Mouse (Mus musculus): ENCODE measurements at regions not wholly inside any gene's neighbourhood (a gene's known extent, or its start where the extent isn't known, plus 50 kb on each side); places are given as distances from the start of the nearest gene placed in this dataset.

- no peak overlapping the region for H3K4me3 ChIP-seq (ENCODE audit: control insufficient read depth in 1 of 2, insufficient read depth in 1 of 2, low read depth in 2 of 2, low read length in 2 of 2)
- DNase-seq (ENCODE audit: low read depth, low spot score) = no peak
Measured at GRCm38 (mm10) chr3:21485454-21485853, 591.0 kb upstream of the Tbl1xr1 start.

GRCm38 (mm10) chr3:21489547-21489946 is 586.9 kb upstream of the Tbl1xr1 start:
- Histone ChIP-seq H3K9ac (ENCODE audit: control insufficient read depth, low read depth, low read length, poor library complexity, severe bottlenecking) (no peak overlapping the region), H3K27me3 (ENCODE audit: control insufficient read depth in 1 of 2, insufficient read depth in 2 of 2, low read length in 2 of 2) (no peaks in the 10 kb centered on the region), H3K36me3 (ENCODE audit: control insufficient read depth in 1 of 2, insufficient read depth in 2 of 2, low read length in 2 of 2) (no peaks in the 10 kb centered on the region), H3K4me1 (ENCODE audit: control insufficient read depth in 1 of 2, insufficient read depth in 2 of 2, low read length in 2 of 2) (no peaks in the 10 kb centered on the region; a peak in 1 of 4 replicates), H3K79me2 (ENCODE audit: control insufficient read depth, insufficient read depth, low read length, poor library complexity) (no peaks in the 10 kb centered on the region), H3K9me3 (replicated peaks; ENCODE audit: insufficient read depth, low read length) (no peaks in the 10 kb centered on the region), H3K4me3 (ENCODE audit: control insufficient read depth in 1 of 2, insufficient read depth in 1 of 2, low read depth in 2 of 2, low read length in 2 of 2) (no peak overlapping the region), H3K27ac (ENCODE audit: control insufficient read depth, low read depth, low read length) (no peak overlapping the region)
- no peak for DNase-seq (ENCODE audit: low read depth, low spot score)
- no peak for TF ChIP-seq NELFE (IDR thresholded peaks at IDR 0.05; ENCODE audit: low read depth, low read length)

More at GRCm38 (mm10) chr3:21485454-21485853, 591.0 kb upstream of the Tbl1xr1 start:
- Histone ChIP-seq H3K27ac (ENCODE audit: control insufficient read depth, low read depth, low read length) (no peak overlapping the region), H3K9me3 (replicated peaks; ENCODE audit: insufficient read depth, low read length) (no peaks in the 10 kb centered on the region), H3K27me3 (ENCODE audit: control insufficient read depth in 1 of 2, insufficient read depth in 2 of 2, low read length in 2 of 2) (no peaks in the 10 kb centered on the region), H3K36me3 (ENCODE audit: control insufficient read depth in 1 of 2, insufficient read depth in 2 of 2, low read length in 2 of 2) (no peaks in the 10 kb centered on the region), H3K9ac (ENCODE audit: control insufficient read depth, low read depth, low read length, poor library complexity, severe bottlenecking) (no peak overlapping the region), H3K79me2 (ENCODE audit: control insufficient read depth, insufficient read depth, low read length, poor library complexity) (no peaks in the 10 kb centered on the region), H3K4me1 (ENCODE audit: control insufficient read depth in 1 of 2, insufficient read depth in 2 of 2, low read length in 2 of 2) (no peaks in the 10 kb centered on the region; a peak in 1 of 4 replicates)
- TF ChIP-seq TCF12 (IDR thresholded peaks at IDR 0.05; ENCODE audit: low read depth, low read length) (no peak), GABPA (IDR thresholded peaks at IDR 0.05; ENCODE audit: low read depth, low read length) (no peak), MAZ (IDR thresholded peaks at IDR 0.05; ENCODE audit: low read depth, low read length) (no peak), EP300 (IDR thresholded peaks at IDR 0.05; ENCODE audit: low read depth in 1 of 2, low read length in 2 of 2) (no peak)

DNA sequence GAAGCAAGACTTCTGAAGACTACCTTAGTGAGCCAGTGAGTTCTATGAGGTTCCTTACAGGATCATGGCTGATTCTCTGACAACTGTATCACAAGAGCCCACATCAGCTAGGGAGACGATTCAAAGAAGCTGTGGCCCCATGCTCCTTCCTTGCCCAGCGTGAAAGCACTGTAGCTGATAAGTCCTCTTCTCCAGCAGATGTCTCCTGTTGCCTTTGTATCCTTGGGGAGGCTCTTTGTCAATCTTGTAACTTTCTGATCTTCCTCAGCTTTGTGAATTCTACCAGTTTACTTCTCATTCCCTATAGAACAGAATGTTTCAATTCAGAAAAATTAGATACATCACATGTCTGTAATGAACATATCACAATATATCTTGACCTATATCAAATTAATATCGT is 584.0 kb upstream of the Tbl1xr1 start:
- no peak for DNase-seq (ENCODE audit: low read depth, low spot score)
- no peaks in the 10 kb centered on the region for H3K27me3 ChIP-seq (ENCODE audit: control insufficient read depth in 1 of 2, insufficient read depth in 2 of 2, low read length in 2 of 2)
- H3K79me2 ChIP-seq (ENCODE audit: control insufficient read depth, insufficient read depth, low read length, poor library complexity) = no peaks in the 10 kb centered on the region
- H3K4me3 ChIP-seq (ENCODE audit: control insufficient read depth in 1 of 2, insufficient read depth in 1 of 2, low read depth in 2 of 2, low read length in 2 of 2) = no peak overlapping the region
- no peaks in the 10 kb centered on the region for H3K9me3 ChIP-seq (replicated peaks; ENCODE audit: insufficient read depth, low read length)
- H3K27ac ChIP-seq (ENCODE audit: control insufficient read depth, low read depth, low read length) = no peak overlapping the region
- TF ChIP-seq RAD21 (IDR thresholded peaks at IDR 0.05; ENCODE audit: low read depth, low read length) (peak; percentile 8), TCF12 (IDR thresholded peaks at IDR 0.05; ENCODE audit: low read depth, low read length) (no peak)
- no peak overlapping the region for H3K9ac ChIP-seq (ENCODE audit: control insufficient read depth, low read depth, low read length, poor library complexity, severe bottlenecking)
- H3K36me3 ChIP-seq (ENCODE audit: control insufficient read depth in 1 of 2, insufficient read depth in 2 of 2, low read length in 2 of 2) = no peaks in the 10 kb centered on the region
- no peaks in the 10 kb centered on the region for H3K4me1 ChIP-seq (ENCODE audit: control insufficient read depth in 1 of 2, insufficient read depth in 2 of 2, low read length in 2 of 2)

DNA sequence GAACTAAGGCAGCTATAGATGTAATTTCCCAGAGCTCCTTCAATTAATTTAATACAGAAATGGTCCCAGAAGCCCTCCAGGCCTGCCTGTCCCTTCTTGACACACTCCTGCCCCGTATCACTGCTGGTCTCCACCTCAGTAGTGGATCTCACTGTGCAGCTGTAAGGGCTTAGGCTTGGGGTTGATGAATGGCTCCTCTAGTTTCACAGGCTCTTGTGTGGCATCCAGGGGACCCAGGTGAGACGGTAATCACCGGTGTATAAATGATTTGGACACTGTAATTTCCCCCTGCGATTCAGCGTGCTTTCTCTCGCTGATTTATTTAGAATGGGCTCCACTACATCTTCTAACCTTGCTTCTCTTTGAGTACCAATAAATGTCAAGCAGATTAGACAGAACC is 583.1 kb upstream of the Tbl1xr1 start:
- no peak overlapping the region for H3K27ac ChIP-seq (ENCODE audit: control insufficient read depth, low read depth, low read length)
- H3K27me3 ChIP-seq (ENCODE audit: control insufficient read depth in 1 of 2, insufficient read depth in 2 of 2, low read length in 2 of 2) = no peaks in the 10 kb centered on the region
- no peak for DNase-seq (ENCODE audit: low read depth, low spot score)
- H3K36me3 ChIP-seq (ENCODE audit: control insufficient read depth in 1 of 2, insufficient read depth in 2 of 2, low read length in 2 of 2) = no peaks in the 10 kb centered on the region
- no peaks in the 10 kb centered on the region for H3K4me1 ChIP-seq (ENCODE audit: control insufficient read depth in 1 of 2, insufficient read depth in 2 of 2, low read length in 2 of 2)
- H3K79me2 ChIP-seq (ENCODE audit: control insufficient read depth, insufficient read depth, low read length, poor library complexity) = no peaks in the 10 kb centered on the region
- no peak overlapping the region for H3K4me3 ChIP-seq (ENCODE audit: control insufficient read depth in 1 of 2, insufficient read depth in 1 of 2, low read depth in 2 of 2, low read length in 2 of 2)
- no peak overlapping the region for H3K9ac ChIP-seq (ENCODE audit: control insufficient read depth, low read depth, low read length, poor library complexity, severe bottlenecking)
- H3K9me3 ChIP-seq (replicated peaks; ENCODE audit: insufficient read depth, low read length) = no peaks in the 10 kb centered on the region
- TF ChIP-seq ZMIZ1 (IDR thresholded peaks at IDR 0.05; ENCODE audit: low read depth, low read length) (no peak), NELFE (IDR thresholded peaks at IDR 0.05; ENCODE audit: low read depth, low read length) (no peak), MXI1 (IDR thresholded peaks at IDR 0.05; ENCODE audit: low read depth, low read length) (no peak), MAFK (IDR thresholded peaks at IDR 0.05; ENCODE audit: borderline replicate concordance, low read depth, low read length) (no peak), POLR2AphosphoS2 (IDR thresholded peaks at IDR 0.05; ENCODE audit: low read length) (no peak), USF1 (IDR thresholded peaks at IDR 0.05; ENCODE audit: low read depth, low read length) (no peak), RAD21 (IDR thresholded peaks at IDR 0.05; ENCODE audit: low read depth, low read length) (no peak), ZC3H11A (IDR thresholded peaks at IDR 0.05; ENCODE audit: low read depth, low read length) (no peak), SMC3 (IDR thresholded peaks at IDR 0.05; ENCODE audit: low read depth, low read length) (no peak), ZNF384 (IDR thresholded peaks at IDR 0.05; ENCODE audit: low read depth, low read length) (no peak), TBP (IDR thresholded peaks at IDR 0.05; ENCODE audit: low read depth, low read length) (no peak), CTCF (IDR thresholded peaks at IDR 0.05 in 2 of 3, conservative IDR thresholded peaks at IDR 0.05 in 1 of 3; ENCODE audit: control insufficient read depth in 1 of 3, insufficient read depth in 1 of 3, low read depth in 2 of 3, low read length in 3 of 3, poor library complexity in 1 of 3, severe bottlenecking in 1 of 3) (no peak), POLR2AphosphoS5 (IDR thresholded peaks at IDR 0.05; ENCODE audit: borderline replicate concordance, low read depth, low read length) (no peak), NRF1 (IDR thresholded peaks at IDR 0.05; ENCODE audit: insufficient read depth, low read depth, low read length, poor library complexity, severe bottlenecking) (no peak), UBTF (IDR thresholded peaks at IDR 0.05; ENCODE audit: borderline replicate concordance, insufficient read depth, low read depth, low read length) (no peak), MAZ (IDR thresholded peaks at IDR 0.05; ENCODE audit: low read depth, low read length) (no peak), ELF1 (IDR thresholded peaks at IDR 0.05; ENCODE audit: low read depth, low read length) (no peak)

All from MEL (cell line).